Mouse (Mus musculus): Measurements from ENCODE around the gene Igll1. TPM values are rescaled to one million over a fixed set of nuclear protein-coding genes. Genes with fewer than 3 reads are reported as not detected.
"Not testable (repeated sequence)": the region's sequence is repeated elsewhere in the genome, so short reads cannot be mapped to it uniquely, and the experiment has no call there.

Gene Igll1
- polyA plus RNA-seq, 1 experiment, result 0.93 TPM

DNA sequence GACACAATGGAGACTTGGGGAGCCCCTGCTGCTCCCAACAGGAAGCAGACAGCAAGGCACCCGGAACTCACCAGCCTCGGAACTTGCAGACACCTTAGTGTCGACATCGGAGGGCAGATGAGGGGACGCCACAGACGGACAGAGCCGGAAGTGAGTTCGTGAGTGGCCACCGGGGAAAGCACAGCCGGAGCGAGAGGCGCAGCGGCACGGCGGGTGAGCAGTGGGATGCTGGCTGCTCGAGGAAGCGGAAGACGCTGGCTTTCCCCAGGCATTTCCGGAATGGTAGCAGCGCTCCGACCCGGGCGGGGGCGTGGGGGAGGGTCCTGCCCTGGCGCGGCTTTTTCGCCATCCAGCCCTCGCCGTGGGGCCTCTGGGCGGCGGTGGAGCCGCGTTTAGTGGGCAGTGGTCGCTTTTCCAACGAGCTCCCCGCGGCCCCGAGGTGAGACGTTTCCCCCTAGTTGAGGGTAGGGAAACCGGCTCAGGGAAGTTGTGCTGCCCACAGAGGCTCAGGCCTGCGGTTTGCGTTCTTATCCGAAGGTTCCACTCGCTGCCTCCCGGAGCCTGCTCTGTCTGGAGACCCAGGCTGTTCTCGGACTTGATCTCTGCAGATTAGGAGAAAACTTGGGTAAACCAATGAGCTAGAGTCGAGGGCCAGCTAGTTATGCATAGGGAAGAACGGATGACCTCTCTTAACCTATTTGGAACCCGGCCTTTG lies 7.0 kb upstream of the Igll1 start, which contains the start of the genes Top3b and Vpreb1:
Top3b (plus strand) TSS at position 120 of the 715 bp plus-strand sequence.
Vpreb1 (minus strand) TSS at position 227 of the 715 bp plus-strand sequence.
- under 1% methylated on average over 49 of the region's 49 CpGs for WGBS
- H3K36me3 ChIP-seq (ENCODE audit: control insufficient read depth, insufficient read depth, low read length), result peaks cover under 1% of the 10 kb centered on the region; the same call in 1 of the 2 replicates
- peak within 1 kb of the TSS; percentile 49 for H3K27ac ChIP-seq (ENCODE audit: control insufficient read depth, insufficient read depth, low read length)
- TF ChIP-seq CTCF (IDR thresholded peaks at IDR 0.05; ENCODE audit: borderline replicate concordance, control insufficient read depth, extremely low read depth, insufficient read depth, low read length, poor library complexity) (no peak), POLR2A (IDR thresholded peaks at IDR 0.05; ENCODE audit: control insufficient read depth, extremely low read depth, insufficient read depth, low read length, poor library complexity) (0 out of 2 replicates have a peak, but pooled peaks have one; percentile 24)
- H3K27me3 ChIP-seq (ENCODE audit: control insufficient read depth, insufficient read depth, low read length), result no peaks in the 10 kb centered on the region
- peaks cover 8% of the 10 kb centered on the region for H3K4me1 ChIP-seq (replicated peaks; ENCODE audit: control insufficient read depth, insufficient read depth, low read length)
- peak; percentile 83 for DNase-seq
- H3K4me3 ChIP-seq (ENCODE audit: control insufficient read depth, insufficient read depth, low read length), result peak within 1 kb of the TSS; percentile 74

DNA sequence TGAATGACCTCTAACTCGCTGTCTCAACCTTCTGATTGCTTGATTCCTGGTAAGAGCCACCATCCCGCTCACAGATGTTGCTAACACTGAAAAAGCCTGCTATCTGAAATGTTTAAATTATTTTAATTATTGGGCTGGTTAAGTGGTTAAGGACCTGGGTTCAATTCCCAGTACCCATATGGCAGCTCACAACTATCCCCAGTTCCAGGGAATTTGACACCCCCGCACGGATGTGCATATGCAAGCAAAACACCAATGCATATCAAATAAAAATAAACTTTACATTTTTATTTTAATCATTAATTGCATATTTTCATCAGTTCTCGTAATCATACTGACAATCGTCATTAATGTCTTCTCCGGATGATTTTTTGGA lies 6.4 kb upstream of the Igll1 start:
- no peaks in the 10 kb centered on the region for H3K27me3 ChIP-seq (ENCODE audit: control insufficient read depth, insufficient read depth, low read length)
- no peaks in the 10 kb centered on the region for H3K36me3 ChIP-seq (ENCODE audit: control insufficient read depth, insufficient read depth, low read length)
- WGBS, result 45% methylated on average over 7 of the region's 7 CpGs

DNA sequence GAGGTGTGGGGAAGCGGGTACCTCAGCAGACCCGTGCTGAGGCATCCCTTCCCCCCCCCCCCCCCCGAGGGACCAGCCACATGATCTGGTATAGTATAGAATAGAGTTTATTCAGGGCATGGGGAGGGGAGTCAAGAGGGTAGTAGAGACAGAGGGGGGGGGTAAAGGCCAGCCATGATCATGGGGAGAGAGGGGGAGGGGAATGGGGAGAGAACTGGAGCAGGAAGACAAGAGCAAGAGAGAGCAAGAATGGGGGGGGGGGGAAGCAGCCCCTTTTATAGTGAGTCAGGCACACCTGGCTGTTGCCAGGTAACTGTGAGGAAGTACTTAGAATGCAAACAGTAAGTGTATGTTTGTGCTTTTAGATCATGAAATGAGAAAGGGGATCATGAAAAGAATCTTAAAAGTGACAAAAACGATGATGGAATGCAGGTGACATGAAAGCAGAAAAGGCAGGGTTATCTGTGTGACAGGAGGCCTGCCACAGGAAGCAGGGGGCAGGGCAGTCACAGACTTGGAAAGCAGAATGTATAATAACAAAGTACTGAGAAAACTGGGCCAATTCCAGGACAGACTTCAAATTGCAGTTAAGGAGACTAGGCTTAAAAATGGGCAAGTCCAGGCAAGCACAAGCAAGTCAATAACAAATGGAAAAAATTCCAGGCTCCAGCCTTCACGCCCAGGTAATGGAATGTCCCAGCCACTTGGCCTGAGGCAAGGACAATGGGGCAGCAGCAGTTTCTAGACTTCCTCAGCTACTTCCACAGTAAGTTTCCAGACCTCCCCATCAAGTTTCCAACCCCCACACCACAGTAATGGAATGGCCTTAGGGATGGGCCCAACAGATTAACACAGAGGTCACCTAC lies 2.1 kb upstream of the Igll1 start:
- DNase-seq, result peak; percentile 22
- TF ChIP-seq POLR2A (IDR thresholded peaks at IDR 0.05; ENCODE audit: control insufficient read depth, extremely low read depth, insufficient read depth, low read length, poor library complexity) (no peak), CTCF (IDR thresholded peaks at IDR 0.05; ENCODE audit: borderline replicate concordance, control insufficient read depth, extremely low read depth, insufficient read depth, low read length, poor library complexity) (no peak)
- no peaks in the 10 kb centered on the region for H3K36me3 ChIP-seq (ENCODE audit: control insufficient read depth, insufficient read depth, low read length)
- peak overlapping the region; percentile 92 for H3K27ac ChIP-seq (ENCODE audit: control insufficient read depth, insufficient read depth, low read length)
- H3K4me1 ChIP-seq (replicated peaks; ENCODE audit: control insufficient read depth, insufficient read depth, low read length), result peaks cover 26% of the 10 kb centered on the region
- no peaks in the 10 kb centered on the region for H3K27me3 ChIP-seq (ENCODE audit: control insufficient read depth, insufficient read depth, low read length)
- WGBS, result 18% methylated on average over 5 of the region's 5 CpGs
- H3K4me3 ChIP-seq (ENCODE audit: control insufficient read depth, insufficient read depth, low read length), result no peak overlapping the region

More for the DNA sequence above, 6.4 kb upstream of the Igll1 start:
- no peak for TF ChIP-seq POLR2A (IDR thresholded peaks at IDR 0.05; ENCODE audit: control insufficient read depth, extremely low read depth, insufficient read depth, low read length, poor library complexity)
- TF ChIP-seq CTCF (IDR thresholded peaks at IDR 0.05; ENCODE audit: borderline replicate concordance, control insufficient read depth, extremely low read depth, insufficient read depth, low read length, poor library complexity), result no peak
- Histone ChIP-seq H3K4me1 (replicated peaks; ENCODE audit: control insufficient read depth, insufficient read depth, low read length) (peaks cover 13% of the 10 kb centered on the region), H3K27ac (ENCODE audit: control insufficient read depth, insufficient read depth, low read length) (no peak overlapping the region), H3K4me3 (ENCODE audit: control insufficient read depth, insufficient read depth, low read length) (peak overlapping the region; percentile 74)
- no peak for DNase-seq

DNA sequence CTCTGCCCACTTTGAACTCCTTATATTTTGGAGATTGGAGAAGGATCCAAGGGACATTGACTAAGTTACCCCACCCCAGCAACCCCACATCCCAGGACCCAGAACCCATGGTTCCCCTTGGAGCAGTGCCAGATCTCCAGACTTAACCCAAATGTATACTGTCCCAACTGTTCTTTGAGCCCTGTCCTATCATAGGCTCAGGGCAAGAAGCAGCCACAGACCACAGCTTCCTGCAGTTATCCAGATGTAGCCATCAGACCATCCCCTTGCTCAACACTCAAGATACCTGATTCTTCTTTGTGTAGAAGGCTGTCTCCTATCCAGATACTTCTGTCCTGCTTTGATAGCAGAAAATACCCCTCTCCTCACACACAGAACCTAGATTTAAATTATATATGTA lies 1.4 kb upstream of the Igll1 start:
- peaks cover 26% of the 10 kb centered on the region for H3K4me1 ChIP-seq (replicated peaks; ENCODE audit: control insufficient read depth, insufficient read depth, low read length)
- no peak for TF ChIP-seq POLR2A (IDR thresholded peaks at IDR 0.05; ENCODE audit: control insufficient read depth, extremely low read depth, insufficient read depth, low read length, poor library complexity)
- no peak for TF ChIP-seq CTCF (IDR thresholded peaks at IDR 0.05; ENCODE audit: borderline replicate concordance, control insufficient read depth, extremely low read depth, insufficient read depth, low read length, poor library complexity)
- peak overlapping the region; percentile 92; the same call in 1 of the 2 replicates for H3K27ac ChIP-seq (ENCODE audit: control insufficient read depth, insufficient read depth, low read length)
- no peaks in the 10 kb centered on the region for H3K36me3 ChIP-seq (ENCODE audit: control insufficient read depth, insufficient read depth, low read length)
- H3K4me3 ChIP-seq (ENCODE audit: control insufficient read depth, insufficient read depth, low read length), result no peak overlapping the region
- DNase-seq, result no peak
- H3K27me3 ChIP-seq (ENCODE audit: control insufficient read depth, insufficient read depth, low read length), result no peaks in the 10 kb centered on the region

DNA sequence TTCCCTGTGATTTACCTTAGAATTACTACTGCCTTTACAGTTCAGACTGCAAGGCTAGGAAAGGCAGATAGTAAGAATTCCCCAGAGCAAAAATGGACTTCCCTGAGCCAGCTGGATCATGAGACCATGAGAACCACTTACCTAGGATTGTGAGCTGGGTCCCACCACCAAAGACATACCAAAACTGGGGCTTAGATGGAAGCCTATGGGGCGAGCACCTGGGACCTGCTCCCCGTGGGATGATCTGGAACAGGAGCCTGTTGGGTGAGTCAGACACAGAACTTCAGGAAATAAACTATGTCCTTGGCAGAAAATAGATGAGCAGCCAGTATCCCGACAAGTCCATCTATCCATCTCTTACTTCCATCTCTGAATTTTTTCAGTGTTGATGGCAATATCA lies 1.5 kb downstream of the Igll1 start:
- TF ChIP-seq POLR2A (IDR thresholded peaks at IDR 0.05; ENCODE audit: control insufficient read depth, extremely low read depth, insufficient read depth, low read length, poor library complexity) (no peak), CTCF (IDR thresholded peaks at IDR 0.05; ENCODE audit: borderline replicate concordance, control insufficient read depth, extremely low read depth, insufficient read depth, low read length, poor library complexity) (no peak)
- peaks cover 29% of the 10 kb centered on the region for H3K4me1 ChIP-seq (replicated peaks; ENCODE audit: control insufficient read depth, insufficient read depth, low read length)
- H3K4me3 ChIP-seq (ENCODE audit: control insufficient read depth, insufficient read depth, low read length), result no peak overlapping the region
- 97% methylated on average over 3 of the region's 3 CpGs for WGBS
- H3K27me3 ChIP-seq (ENCODE audit: control insufficient read depth, insufficient read depth, low read length), result no peaks in the 10 kb centered on the region
- H3K27ac ChIP-seq (ENCODE audit: control insufficient read depth, insufficient read depth, low read length), result no peak overlapping the region
- no peak for DNase-seq
- H3K36me3 ChIP-seq (ENCODE audit: control insufficient read depth, insufficient read depth, low read length), result no peaks in the 10 kb centered on the region

DNA sequence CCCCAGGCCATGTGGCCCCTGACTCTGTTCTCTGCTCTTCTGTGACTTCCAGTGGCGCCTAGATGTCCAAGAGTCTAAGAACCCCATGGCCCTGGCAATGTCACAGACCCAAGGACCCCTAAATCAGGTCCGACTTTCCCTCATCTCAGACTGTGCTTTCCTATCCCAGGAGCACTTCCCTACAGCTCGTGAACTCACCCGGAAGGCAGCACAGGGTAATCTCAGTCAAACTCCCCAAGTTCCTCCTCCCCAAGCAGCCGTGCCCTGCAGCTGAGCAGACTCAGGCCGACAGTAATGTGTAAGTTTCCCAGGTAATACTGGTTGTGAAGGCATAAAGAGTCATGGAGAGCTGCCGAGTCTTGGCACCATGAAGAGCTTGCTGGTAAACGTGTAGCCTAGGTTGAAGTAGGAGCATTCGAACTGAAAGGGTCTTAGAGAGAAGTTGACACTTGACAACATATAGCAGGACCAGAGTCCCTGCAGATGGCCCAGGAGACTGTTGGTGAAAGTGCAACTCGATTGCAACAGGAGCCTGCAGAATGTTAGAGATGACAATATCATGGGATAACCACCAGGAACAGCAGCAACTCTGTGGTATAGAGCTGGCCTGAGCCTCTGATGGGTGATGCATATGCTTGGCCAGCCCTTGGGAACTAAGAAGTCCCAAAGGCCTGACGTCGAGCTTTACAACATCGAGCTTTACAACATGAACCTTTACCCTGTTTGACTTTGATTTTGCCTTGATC lies 6.9 kb downstream of the Igll1 start:
- TF ChIP-seq POLR2A (IDR thresholded peaks at IDR 0.05; ENCODE audit: control insufficient read depth, extremely low read depth, insufficient read depth, low read length, poor library complexity) (no peak), CTCF (IDR thresholded peaks at IDR 0.05; ENCODE audit: borderline replicate concordance, control insufficient read depth, extremely low read depth, insufficient read depth, low read length, poor library complexity) (no peak)
- no peak overlapping the region for H3K4me3 ChIP-seq (ENCODE audit: control insufficient read depth, insufficient read depth, low read length)
- peak overlapping the region; percentile 16; the same call in 1 of the 2 replicates for H3K27ac ChIP-seq (ENCODE audit: control insufficient read depth, insufficient read depth, low read length)
- 86% methylated on average over 13 of the region's 13 CpGs for WGBS
- no peaks in the 10 kb centered on the region for H3K36me3 ChIP-seq (ENCODE audit: control insufficient read depth, insufficient read depth, low read length)
- DNase-seq, result no peak
- H3K4me1 ChIP-seq (replicated peaks; ENCODE audit: control insufficient read depth, insufficient read depth, low read length), result peaks cover 17% of the 10 kb centered on the region
- H3K27me3 ChIP-seq (ENCODE audit: control insufficient read depth, insufficient read depth, low read length), result no peaks in the 10 kb centered on the region

DNA sequence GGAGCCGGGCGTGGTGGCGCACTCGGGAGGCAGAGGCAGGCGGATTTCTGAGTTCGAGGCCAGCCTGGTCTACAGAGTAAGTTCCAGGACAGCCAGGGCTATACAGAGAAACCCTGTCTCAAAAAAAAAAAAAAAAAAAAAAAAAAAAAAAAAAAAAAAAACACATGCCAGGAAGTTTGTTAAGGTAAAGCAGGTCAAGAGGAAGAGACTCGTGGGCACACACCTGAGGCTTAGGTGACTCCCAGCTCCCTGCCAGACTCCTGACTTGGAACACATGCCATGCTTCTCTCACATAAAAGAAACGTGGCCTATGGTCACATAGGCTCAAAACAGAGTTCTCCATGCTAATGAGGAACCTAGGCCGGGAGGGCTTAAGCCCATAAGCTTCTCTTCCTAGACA lies 7.7 kb downstream of the Igll1 start:
- H3K27ac ChIP-seq (ENCODE audit: control insufficient read depth, insufficient read depth, low read length), result 0 out of 2 replicates have a peak overlapping the region, but pooled peaks have one; percentile 13
- H3K36me3 ChIP-seq (ENCODE audit: control insufficient read depth, insufficient read depth, low read length), result not testable (repeated sequence)

More for the DNA sequence above, 7.7 kb downstream of the Igll1 start:
- DNase-seq; H3K4me3 ChIP-seq (ENCODE audit: control insufficient read depth, insufficient read depth, low read length); H3K27me3 ChIP-seq (ENCODE audit: control insufficient read depth, insufficient read depth, low read length): not testable (repeated sequence)
- peaks cover 17% of the 10 kb centered on the region for H3K4me1 ChIP-seq (replicated peaks; ENCODE audit: control insufficient read depth, insufficient read depth, low read length)
- 79% methylated on average over 9 of the region's 9 CpGs for WGBS

Data from thymus, adult 2 months (tissue).